Mouse (Mus musculus) kidney, embryonic 15.5 days (tissue): ENCODE data around the gene Cnnm2. TPM values are rescaled to one million over a fixed set of nuclear protein-coding genes. Genes with fewer than 3 reads are reported as not detected.
A peak's percentile ranks its signal among the peaks of the same experiment; 100 is the strongest.
"Not testable (repeated sequence)": the region's sequence is repeated elsewhere in the genome, so short reads cannot be mapped to it uniquely, and the experiment has no call there.

Source experiments
- ATAC-seq: fragments of 200-750 bp; cut with Nextera tagmentation; replicated peaks from 2 replicates; pipeline ENCODE4 v1.8.0; 2017; ENCODE audit warnings: moderate TSS enrichment; ENCODE audit not compliant: low FRiP score
- H3K27ac ChIP-seq: fragments of 300-500 bp; sonication (generic); 2 replicates; pipeline ENCODE4 v1.5.1; 2015; ENCODE audit warnings: mild to moderate bottlenecking, inconsistent platforms
- H3K27me3 ChIP-seq: fragments of 300-500 bp; sonication (generic); 2 replicates; pipeline ENCODE4 v1.6.1; 2015; ENCODE audit warnings: inconsistent platforms
- H3K36me3 ChIP-seq: fragments of 300-500 bp; sonication (generic); 2 replicates; pipeline ENCODE4 v1.6.1; 2015; ENCODE audit warnings: inconsistent platforms
- H3K4me1 ChIP-seq: fragments of 300-500 bp; sonication (generic); 2 replicates; pipeline ENCODE4 v1.6.1; 2015; ENCODE audit warnings: inconsistent platforms
- H3K4me2 ChIP-seq: fragments of 300-500 bp; sonication (generic); 2 replicates; pipeline ENCODE4 v1.6.1; 2015; ENCODE audit warnings: moderate library complexity, mild to moderate bottlenecking, inconsistent platforms
- H3K4me3 ChIP-seq: fragments of 300-500 bp; sonication (generic); replicated peaks from 2 replicates; pipeline ENCODE4 v1.5.1; 2015; ENCODE audit warnings: mild to moderate bottlenecking, inconsistent platforms
- H3K9ac ChIP-seq: fragments of 300-500 bp; sonication (generic); 2 replicates; pipeline ENCODE4 v1.6.1; 2015; ENCODE audit warnings: mild to moderate bottlenecking, inconsistent platforms
- H3K9me3 ChIP-seq: fragments of 300-500 bp; sonication (generic); replicated peaks from 2 replicates; pipeline ENCODE4 v1.6.1; 2016; ENCODE audit warnings: inconsistent platforms
- WGBS: fragments of 180-500 bp; shearing (Covaris S2); methylation state at CpG from one replicate; pipeline ENCODE4 v1.1.7; 2015; ENCODE audit warnings: mixed read lengths; 5-methylcytosine and 5-hydroxymethylcytosine counted together
- polyA plus RNA-seq: library from polyadenylated mRNA; unstranded; fragments of >200 nt; fragmentation: Nextera tagmentation; extraction: Ambion mirVana; gene quantifications from 2 replicates; pipeline ENCODE4 v1.2.1, GENCODE M21; 2015

Cnnm2 gene
- 6.1 and 7.9 TPM in 2 replicates for polyA plus RNA-seq

DNA sequence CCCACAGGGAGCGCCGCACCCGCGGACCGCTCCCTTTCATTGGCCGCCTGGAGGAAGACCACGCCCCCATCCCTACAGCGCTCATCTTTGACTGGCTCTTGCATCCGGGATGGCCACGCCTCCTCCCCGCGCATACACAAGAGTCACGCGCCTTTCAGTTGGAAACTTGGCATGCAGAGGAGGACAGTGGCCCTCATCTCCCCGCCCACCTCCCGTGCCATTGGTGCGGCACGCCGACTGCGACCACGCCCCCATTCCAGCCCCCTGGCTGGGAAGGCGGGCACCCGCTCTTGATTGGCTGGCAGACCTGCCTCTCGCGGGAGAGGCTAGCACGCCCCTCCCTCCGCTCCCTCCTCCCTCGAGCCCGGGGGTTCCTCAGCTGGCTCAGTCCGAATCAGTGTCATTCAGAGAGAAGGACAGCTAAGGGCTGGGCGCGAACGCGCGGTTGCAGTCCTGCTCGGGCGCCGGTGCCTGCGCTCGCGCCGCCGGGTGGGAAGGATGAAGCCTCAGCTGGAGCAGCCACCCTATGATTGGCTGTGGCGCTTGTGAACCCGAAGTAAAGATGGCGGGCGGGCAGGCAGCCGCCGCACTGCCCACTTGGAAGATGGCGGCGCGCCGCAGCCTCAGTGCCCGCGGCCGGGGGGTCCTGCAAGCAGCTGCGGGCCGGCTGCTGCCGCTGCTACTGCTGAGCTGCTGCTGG lies at the start of gene Cnnm2:
TSS of gene Cnnm2 (plus strand) at position 350 of the 700 bp plus-strand sequence.
- no peaks in the 10 kb centered on the region for H3K9me3 ChIP-seq
- no peaks in the 10 kb centered on the region for H3K36me3 ChIP-seq
- peaks cover 23% of the 10 kb centered on the region for H3K27me3 ChIP-seq
- peak within 1 kb of the TSS; percentile 72 for H3K27ac ChIP-seq
- H3K9ac ChIP-seq: peak within 1 kb of the TSS; percentile 65
- H3K4me2 ChIP-seq: peak within 1 kb of the TSS; percentile 91
- WGBS: under 1% methylated on average over 59 of the region's 59 CpGs
- ATAC-seq: peak; percentile 98
- peak within 1 kb of the TSS; percentile 71 for H3K4me3 ChIP-seq
- peaks cover 33% of the 10 kb centered on the region for H3K4me1 ChIP-seq

DNA sequence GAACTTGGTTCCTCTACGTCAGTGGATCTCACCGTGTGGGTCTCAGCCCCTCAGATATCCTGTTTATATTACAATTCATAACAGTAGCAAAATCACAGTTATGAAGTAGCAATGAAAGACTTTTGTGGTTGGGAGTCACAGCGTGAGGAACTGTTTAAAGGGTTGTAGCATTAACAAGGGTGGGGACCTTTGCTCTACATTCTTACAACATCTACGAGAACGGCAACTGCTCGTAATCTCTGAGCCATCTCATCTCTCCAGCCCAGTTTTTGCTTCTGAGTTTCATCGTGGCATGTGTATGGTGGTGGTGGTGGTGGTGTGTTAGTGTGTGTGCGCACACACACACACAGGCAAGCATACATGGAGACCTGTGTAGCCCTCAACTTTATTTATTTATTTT lies 47.2 kb upstream of the Cnnm2 start:
- Histone ChIP-seq H3K36me3 (peaks cover 23% of the 10 kb centered on the region), H3K4me3 (no peak overlapping the region), H3K4me1 (no peaks in the 10 kb centered on the region), H3K9me3 (peaks cover 5% of the 10 kb centered on the region; the same call in 1 of the 2 replicates), H3K9ac (no peak overlapping the region), H3K27ac (no peak overlapping the region), H3K4me2 (no peak overlapping the region), H3K27me3 (no peaks in the 10 kb centered on the region)
- 87% methylated on average over 8 of the region's 8 CpGs for WGBS
- no peak for ATAC-seq

DNA sequence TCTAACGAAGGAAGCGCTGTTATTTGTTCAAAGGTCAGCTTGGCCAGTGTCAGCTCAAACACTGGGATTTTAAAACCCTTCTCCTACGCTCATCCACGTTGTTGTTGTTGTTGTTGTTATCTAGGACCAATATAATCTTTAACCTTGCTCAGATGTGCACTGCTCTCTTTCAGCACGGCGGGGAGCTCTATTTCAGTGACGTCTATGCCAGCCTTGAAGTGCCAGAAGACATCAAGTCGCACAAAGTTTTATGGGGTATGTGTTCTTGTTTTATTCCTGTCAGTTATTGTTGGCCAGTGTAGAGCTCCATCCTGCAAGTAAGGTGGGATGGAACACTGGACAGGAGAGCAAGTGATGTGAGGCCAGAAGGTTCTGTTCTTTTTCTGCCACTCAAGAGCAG lies 46.4 kb upstream of the Cnnm2 start:
- no peak for ATAC-seq
- Histone ChIP-seq H3K27me3 (no peaks in the 10 kb centered on the region), H3K9ac (no peak overlapping the region), H3K36me3 (peaks cover 25% of the 10 kb centered on the region), H3K4me1 (no peaks in the 10 kb centered on the region), H3K9me3 (peaks cover 5% of the 10 kb centered on the region; the same call in 1 of the 2 replicates), H3K27ac (no peak overlapping the region), H3K4me2 (no peak overlapping the region), H3K4me3 (no peak overlapping the region)
- 80% methylated on average over 8 of the region's 8 CpGs for WGBS

DNA sequence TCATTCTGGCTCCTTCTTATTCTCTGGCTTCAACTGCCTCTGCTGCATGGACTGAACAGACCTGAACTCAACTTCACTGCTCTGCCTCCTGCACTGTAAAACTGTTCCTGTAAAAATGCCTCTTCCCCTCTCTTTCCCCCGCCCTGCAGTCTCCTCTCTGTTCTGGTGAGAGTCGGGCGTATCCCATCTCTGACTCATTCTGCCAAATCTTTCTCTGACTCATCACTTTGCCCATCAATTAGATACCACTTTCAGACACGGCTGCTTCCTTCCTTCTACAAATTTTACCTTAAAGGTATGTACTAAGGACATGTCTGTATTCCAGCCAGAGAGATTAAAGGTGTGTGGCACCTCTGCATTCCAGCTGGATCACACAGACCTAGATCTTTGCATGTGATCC lies 43.2 kb upstream of the Cnnm2 start:
- H3K4me1 ChIP-seq: no peaks in the 10 kb centered on the region
- no peak overlapping the region for H3K27ac ChIP-seq
- H3K36me3 ChIP-seq: peaks cover 40% of the 10 kb centered on the region
- H3K9ac ChIP-seq: no peak overlapping the region
- no peak overlapping the region for H3K4me3 ChIP-seq
- H3K9me3 ChIP-seq: peaks cover 5% of the 10 kb centered on the region; the same call in 1 of the 2 replicates
- H3K4me2 ChIP-seq: no peak overlapping the region
- 82% methylated on average over 4 of the region's 4 CpGs for WGBS
- no peak for ATAC-seq
- H3K27me3 ChIP-seq: no peaks in the 10 kb centered on the region

DNA sequence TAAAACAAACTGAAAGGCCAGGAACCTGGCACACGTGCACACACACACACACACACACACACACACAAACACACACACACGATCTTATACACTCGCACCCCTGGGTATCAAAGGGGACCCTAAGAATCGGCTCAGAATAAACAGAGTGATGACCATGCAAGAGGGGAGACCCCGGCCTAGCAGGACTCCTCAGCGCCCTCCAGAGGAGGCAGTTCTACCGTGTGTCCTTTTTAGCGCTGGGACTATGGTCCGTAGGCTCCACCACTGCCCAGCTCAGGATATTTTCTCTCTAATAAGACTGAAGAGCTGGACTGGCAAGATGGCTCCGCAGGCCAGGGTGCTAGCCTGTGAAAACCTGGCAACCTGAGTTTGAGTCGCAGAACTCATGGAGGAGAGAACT lies 37.0 kb upstream of the Cnnm2 start:
- no peak for ATAC-seq
- no peak overlapping the region for H3K27ac ChIP-seq

DNA sequence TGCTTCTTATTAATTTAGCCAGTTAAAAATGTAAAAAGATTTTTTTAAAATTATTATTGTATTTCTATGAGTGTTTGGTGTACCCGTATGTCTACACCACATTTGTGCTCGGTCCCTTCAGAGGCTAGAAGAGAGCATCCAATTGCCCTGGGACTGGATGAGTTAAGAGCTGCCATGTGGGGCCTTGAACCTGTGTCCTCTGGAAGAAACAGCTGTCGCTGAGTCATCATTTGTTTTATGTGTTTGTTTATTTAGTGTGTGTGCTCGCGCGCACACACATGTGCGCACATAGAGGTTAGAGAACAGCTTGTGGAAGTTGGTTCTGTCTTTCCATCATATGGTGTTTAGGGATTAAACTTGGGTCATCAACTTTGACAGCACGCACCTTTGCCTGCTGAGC lies 35.3 kb upstream of the Cnnm2 start:
- peaks cover 20% of the 10 kb centered on the region; the same call in 1 of the 2 replicates for H3K36me3 ChIP-seq
- WGBS: 91% methylated on average over 8 of the region's 8 CpGs
- no peak overlapping the region for H3K4me2 ChIP-seq
- H3K9ac ChIP-seq: no peak overlapping the region
- H3K4me1 ChIP-seq: peaks cover 10% of the 10 kb centered on the region; the same call in 1 of the 2 replicates
- H3K27ac ChIP-seq: no peak overlapping the region
- no peak for ATAC-seq
- H3K9me3 ChIP-seq: no peaks in the 10 kb centered on the region
- no peaks in the 10 kb centered on the region for H3K27me3 ChIP-seq
- H3K4me3 ChIP-seq: no peak overlapping the region

More for the DNA sequence above, 37.0 kb upstream of the Cnnm2 start:
- Histone ChIP-seq H3K4me1 (peaks cover 10% of the 10 kb centered on the region; the same call in 1 of the 2 replicates), H3K9ac (no peak overlapping the region), H3K27me3 (no peaks in the 10 kb centered on the region), H3K4me3 (no peak overlapping the region), H3K9me3 (no peaks in the 10 kb centered on the region), H3K4me2 (no peak overlapping the region), H3K36me3 (peaks cover 35% of the 10 kb centered on the region)
- WGBS: 75% methylated on average over 11 of the region's 11 CpGs

DNA sequence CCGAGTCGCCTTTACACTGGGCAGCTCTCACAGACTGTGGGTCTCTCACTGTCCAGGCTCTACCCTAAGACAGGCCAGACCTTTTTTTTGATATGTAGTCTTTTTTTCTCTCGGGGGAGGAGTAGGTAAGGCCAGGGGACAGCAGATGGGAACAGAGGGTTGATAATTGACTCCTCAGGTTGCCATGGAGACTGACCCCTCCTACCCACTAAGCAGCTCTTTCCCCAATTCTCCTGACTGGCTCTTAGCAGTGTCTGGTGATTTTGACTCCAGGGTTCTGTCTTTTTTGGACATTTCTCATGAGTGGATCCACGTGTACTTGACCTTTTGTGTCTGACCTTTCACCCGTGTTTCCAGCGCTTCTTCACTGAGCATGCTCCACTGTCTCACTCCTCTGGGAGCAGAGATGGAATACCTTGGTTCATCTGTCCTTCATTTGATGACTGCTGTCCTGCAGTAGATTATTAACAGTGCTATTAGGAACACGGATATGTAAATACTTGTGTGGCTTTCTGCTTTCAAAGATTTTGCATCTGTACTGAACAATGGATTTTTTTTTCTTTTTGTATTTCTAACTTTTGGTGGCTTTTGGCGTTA lies 34.2 kb upstream of the Cnnm2 start:
- H3K36me3 ChIP-seq: peaks cover 12% of the 10 kb centered on the region; the same call in 1 of the 2 replicates
- H3K9me3 ChIP-seq: no peaks in the 10 kb centered on the region
- peak; percentile 66; the same call in 1 of the 2 replicates for ATAC-seq
- no peak overlapping the region for H3K4me3 ChIP-seq
- 0 out of 2 replicates have a peak overlapping the region, but pooled peaks have one; percentile 22 for H3K27ac ChIP-seq
- no peak overlapping the region for H3K4me2 ChIP-seq
- no peak overlapping the region for H3K9ac ChIP-seq
- 47% methylated on average over 8 of the region's 8 CpGs for WGBS
- H3K27me3 ChIP-seq: no peaks in the 10 kb centered on the region
- peaks cover 10% of the 10 kb centered on the region; the same call in 1 of the 2 replicates for H3K4me1 ChIP-seq

DNA sequence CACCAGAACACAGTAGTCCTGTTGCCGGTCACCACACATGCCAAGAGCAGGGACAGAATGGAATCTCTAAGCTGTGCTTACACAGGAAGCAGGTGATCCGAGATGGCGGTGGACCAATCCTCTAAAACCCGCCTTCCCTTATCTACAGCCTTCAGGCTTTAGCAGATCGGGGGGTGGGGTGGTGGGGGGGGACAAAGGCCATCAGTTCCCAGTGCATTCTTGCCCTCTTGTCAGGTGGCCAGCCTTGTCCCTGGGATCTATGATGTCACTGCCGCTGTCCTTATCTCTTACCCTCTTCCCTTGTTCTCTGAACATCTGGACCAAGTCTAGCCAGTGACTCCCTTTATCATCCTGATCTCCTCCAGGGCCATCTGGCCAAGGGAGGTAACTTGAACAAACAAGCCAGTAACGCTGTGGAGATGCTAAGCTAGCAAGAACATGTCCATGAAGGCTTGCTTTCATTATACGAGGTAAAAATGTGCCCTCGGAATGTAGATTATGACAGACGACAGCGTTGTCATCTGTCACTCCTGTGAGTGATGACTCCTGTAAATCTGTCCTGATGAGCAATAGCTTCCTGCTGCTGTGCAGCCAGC lies 33.4 kb upstream of the Cnnm2 start:
- ATAC-seq: no peak
- Histone ChIP-seq H3K36me3 (peaks cover 12% of the 10 kb centered on the region; the same call in 1 of the 2 replicates), H3K9ac (no peak overlapping the region), H3K9me3 (no peaks in the 10 kb centered on the region), H3K27ac (no peak overlapping the region), H3K4me3 (no peak overlapping the region), H3K4me1 (peaks cover 10% of the 10 kb centered on the region; the same call in 1 of the 2 replicates), H3K27me3 (no peaks in the 10 kb centered on the region), H3K4me2 (no peak overlapping the region)
- WGBS: 54% methylated on average over 11 of the region's 11 CpGs

DNA sequence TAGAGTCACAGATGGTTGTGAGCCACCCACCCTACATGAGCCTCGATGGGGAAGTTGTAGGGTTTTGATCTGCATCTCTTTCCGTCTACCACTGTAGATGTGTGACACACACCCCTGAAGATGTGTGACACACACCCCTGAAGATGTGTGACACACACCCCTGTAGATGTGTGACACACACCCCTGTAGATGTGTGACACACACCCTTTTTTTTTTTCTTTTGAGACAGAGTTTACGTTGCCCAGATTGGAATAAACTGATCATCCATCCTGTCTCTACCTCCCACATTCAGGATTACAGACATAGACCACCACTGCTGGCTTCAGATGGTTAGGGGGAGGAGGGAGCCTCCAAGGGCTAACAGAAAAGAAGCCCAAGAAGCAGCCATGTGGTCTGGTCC lies 32.5 kb upstream of the Cnnm2 start:
- H3K9me3 ChIP-seq: no peaks in the 10 kb centered on the region
- H3K27me3 ChIP-seq: no peaks in the 10 kb centered on the region
- H3K4me3 ChIP-seq: no peak overlapping the region
- peaks cover 9% of the 10 kb centered on the region; the same call in 1 of the 2 replicates for H3K36me3 ChIP-seq
- H3K4me2 ChIP-seq: no peak overlapping the region
- 85% methylated on average over 3 of the region's 3 CpGs for WGBS
- no peak overlapping the region for H3K9ac ChIP-seq
- no peak for ATAC-seq
- peaks cover 10% of the 10 kb centered on the region; the same call in 1 of the 2 replicates for H3K4me1 ChIP-seq
- no peak overlapping the region for H3K27ac ChIP-seq

DNA sequence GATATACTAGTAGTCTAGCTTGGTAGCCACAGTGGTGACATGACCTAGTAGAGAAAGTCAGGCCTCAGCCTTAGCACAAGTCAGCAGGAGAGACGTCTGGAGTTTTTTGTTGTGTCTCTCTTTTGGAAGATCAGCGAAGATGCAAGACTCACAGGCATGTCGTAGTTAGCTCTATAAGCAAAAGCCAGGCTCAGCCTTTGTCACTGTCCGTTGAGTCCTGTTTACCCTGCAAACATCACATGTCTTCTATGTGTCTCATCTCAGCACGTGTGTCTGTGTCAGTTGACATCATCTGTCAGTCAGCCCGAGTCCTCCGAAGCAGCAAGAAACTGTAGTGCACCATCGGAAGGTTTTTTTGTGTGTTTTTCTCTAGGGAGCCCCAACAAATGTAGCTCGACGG lies 30.0 kb upstream of the Cnnm2 start:
- peaks cover 10% of the 10 kb centered on the region; the same call in 1 of the 2 replicates for H3K4me1 ChIP-seq
- peaks cover 2% of the 10 kb centered on the region; the same call in 1 of the 2 replicates for H3K36me3 ChIP-seq
- no peak overlapping the region for H3K4me3 ChIP-seq
- no peaks in the 10 kb centered on the region for H3K27me3 ChIP-seq
- 91% methylated on average over 10 of the region's 10 CpGs for WGBS
- no peak for ATAC-seq
- no peak overlapping the region for H3K27ac ChIP-seq
- H3K9ac ChIP-seq: no peak overlapping the region
- H3K4me2 ChIP-seq: no peak overlapping the region
- no peaks in the 10 kb centered on the region for H3K9me3 ChIP-seq

DNA sequence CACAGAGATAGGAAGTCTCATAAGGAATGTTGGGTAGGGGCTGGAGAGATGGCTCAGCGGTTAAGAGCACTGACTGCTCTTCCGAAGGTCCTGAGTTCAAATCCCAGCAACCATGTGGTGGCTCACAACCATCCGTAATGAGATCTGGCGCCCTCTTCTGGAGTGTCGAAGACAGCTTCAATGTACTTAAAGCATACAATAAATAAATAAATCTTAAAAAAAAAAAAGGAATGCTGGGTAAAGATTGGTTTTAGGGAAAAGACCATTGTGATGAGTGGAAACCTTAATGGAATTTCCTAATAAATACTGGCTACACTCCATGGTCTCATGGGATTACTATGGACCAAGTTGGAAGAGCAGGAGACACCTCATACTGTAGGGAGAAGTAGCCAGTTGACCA lies 28.7 kb upstream of the Cnnm2 start:
- not testable (repeated sequence) for H3K9me3 ChIP-seq, H3K36me3 ChIP-seq, H3K4me1 ChIP-seq, H3K4me2 ChIP-seq, ATAC-seq, H3K27ac ChIP-seq, H3K27me3 ChIP-seq, H3K4me3 ChIP-seq, H3K9ac ChIP-seq
- 91% methylated on average over 5 of the region's 5 CpGs for WGBS

DNA sequence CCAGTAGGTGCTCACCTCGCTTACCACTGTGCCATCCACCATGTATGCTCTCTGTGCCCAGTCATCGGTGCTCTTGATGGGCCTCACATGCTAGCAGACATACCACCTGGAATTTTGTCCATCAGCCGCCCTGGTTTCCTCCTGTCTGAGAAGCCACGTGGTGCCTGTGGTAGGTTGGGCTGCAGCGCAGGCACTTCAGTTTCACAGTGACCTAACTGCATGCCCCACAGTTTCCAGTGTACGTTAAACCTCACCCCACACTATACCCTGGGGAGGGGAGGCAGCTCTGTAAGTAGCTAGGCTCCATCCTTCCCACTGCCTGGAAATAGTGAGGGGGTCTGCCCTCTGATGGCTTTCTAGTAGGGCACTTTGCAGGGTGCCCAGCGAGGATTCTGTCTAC lies 27.8 kb upstream of the Cnnm2 start:
- Histone ChIP-seq H3K9ac (no peak overlapping the region), H3K4me2 (no peak overlapping the region), H3K9me3 (no peaks in the 10 kb centered on the region), H3K4me1 (no peaks in the 10 kb centered on the region), H3K27me3 (no peaks in the 10 kb centered on the region), H3K36me3 (peaks cover 4% of the 10 kb centered on the region; the same call in 1 of the 2 replicates), H3K4me3 (no peak overlapping the region), H3K27ac (no peak overlapping the region)
- no peak for ATAC-seq
- WGBS: 87% methylated on average over 7 of the region's 7 CpGs
